In the genomic region with DNA sequence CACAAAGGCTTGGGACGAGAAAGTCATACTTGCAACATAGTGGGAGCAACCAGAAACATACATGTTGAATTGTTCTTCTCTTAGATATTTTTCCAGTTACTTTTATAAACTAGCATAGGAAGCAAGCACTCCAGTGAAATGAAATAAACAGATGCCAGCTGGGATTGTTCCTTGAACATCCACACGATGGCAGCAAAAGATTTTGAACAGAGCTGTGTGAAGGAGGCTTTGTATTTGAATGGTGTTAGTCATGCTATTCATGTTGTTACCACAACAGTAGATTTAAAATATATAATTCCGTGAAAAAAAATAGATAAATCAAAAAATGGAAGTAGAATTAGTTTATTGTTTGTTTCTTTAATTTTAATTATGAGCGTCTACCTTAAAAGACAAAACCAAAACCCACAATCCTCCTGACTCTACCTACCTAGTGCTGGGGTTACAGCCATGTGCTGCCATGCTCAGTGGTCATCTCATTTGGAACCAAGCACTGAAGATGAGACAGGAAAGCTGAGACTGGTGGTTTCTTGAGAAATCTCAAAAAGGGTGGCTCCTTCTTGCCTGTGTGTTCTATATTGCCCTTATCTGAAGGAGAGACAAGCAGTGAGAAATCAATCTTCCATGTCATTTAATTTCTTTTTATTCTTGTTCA, we compare ENCODE assay signal across 9 mouse cellular contexts.
DNase-seq lines count a peak whose midpoint lies in the region; ATAC-seq lines count a peak whose summit lies in the region.
"Had no signal": no experiment of that assay in that cellular context is flagged by ENCODE, and none has a peak within 500 bp of the region (broad histone marks: within the 10 kb centered on the region; RNA-seq: fewer than 3 reads in every experiment).

No protein-coding gene starts in this region.

- H3K4me3 ChIP-seq in forebrain, embryonic 13.5 days, result no peak overlapping the region
- no peak overlapping the region for H3K4me3 ChIP-seq in intestine, embryonic 15.5 days (replicated peaks)
- H3K4me3 ChIP-seq in midbrain, embryonic 15.5 days, result no peak overlapping the region
- H3K4me3 ChIP-seq: embryonic facial prominence, embryonic 12.5 days had no signal

- intact Hi-C loops in left cerebral cortex, postnatal 10 days (cut with DNase I), result loop anchor here (10.0 kb wide), 1 partner anchor 862 kb away; no protein-coding TSS in a partner anchor

- H3K27ac ChIP-seq in forebrain, embryonic 13.5 days, result no peak overlapping the region
- H3K27ac ChIP-seq in intestine, embryonic 15.5 days, result no peak overlapping the region
- no peak overlapping the region for H3K27ac ChIP-seq in midbrain, embryonic 15.5 days
- H3K27ac ChIP-seq: embryonic facial prominence, embryonic 12.5 days had no signal

- H3K4me2 ChIP-seq in forebrain, embryonic 13.5 days, result no peak overlapping the region
- no peak overlapping the region for H3K4me2 ChIP-seq in intestine, embryonic 15.5 days (replicated peaks)
- no peak overlapping the region for H3K4me2 ChIP-seq in midbrain, embryonic 15.5 days
- H3K4me2 ChIP-seq: embryonic facial prominence, embryonic 12.5 days had no signal

- no peaks in the 10 kb centered on the region for H3K36me3 ChIP-seq in forebrain, embryonic 13.5 days (ENCODE audit: poor library complexity, severe bottlenecking)
- H3K36me3 ChIP-seq in intestine, embryonic 15.5 days, result no peaks in the 10 kb centered on the region
- H3K36me3 ChIP-seq in midbrain, embryonic 15.5 days (replicated peaks), result no peaks in the 10 kb centered on the region
- H3K36me3 ChIP-seq: embryonic facial prominence, embryonic 12.5 days had no signal

- no peaks in the 10 kb centered on the region for H3K27me3 ChIP-seq in forebrain, embryonic 13.5 days
- no peaks in the 10 kb centered on the region for H3K27me3 ChIP-seq in intestine, embryonic 15.5 days (replicated peaks)
- no peaks in the 10 kb centered on the region for H3K27me3 ChIP-seq in midbrain, embryonic 15.5 days (replicated peaks)
- H3K27me3 ChIP-seq: embryonic facial prominence, embryonic 12.5 days had no signal

- WGBS in forebrain, embryonic 13.5 days, result 22% methylated on average over 4 of the region's 4 CpGs
- WGBS in intestine, embryonic 15.5 days, result 19% methylated on average over 4 of the region's 4 CpGs
- 17% methylated on average over 4 of the region's 4 CpGs for WGBS in midbrain, embryonic 15.5 days

- no peak overlapping the region for H3K9ac ChIP-seq in forebrain, embryonic 13.5 days
- H3K9ac ChIP-seq in intestine, embryonic 15.5 days, result no peak overlapping the region
- no peak overlapping the region for H3K9ac ChIP-seq in midbrain, embryonic 15.5 days
- H3K9ac ChIP-seq: embryonic facial prominence, embryonic 12.5 days had no signal

- peak; percentile 87 for ATAC-seq in forebrain, embryonic 13.5 days
- 0 out of 2 replicates have a peak, but pooled peaks have one; percentile 39 for ATAC-seq in intestine, embryonic 15.5 days
- peak; percentile 84 for ATAC-seq in midbrain, embryonic 15.5 days (replicated peaks)

- peak; percentile 5 to 10 for DNase-seq in urinary bladder, adult 18-20 months (ENCODE audit: low spot score in 2 of 2)
- DNase-seq in urinary bladder, postnatal 10 days (ENCODE audit: low spot score), result no peak
- peak; percentile 44 for DNase-seq in cerebellum, adult 11 months
- peak; percentile 30 to 68 for DNase-seq in left cerebral cortex, postnatal 10 days (ENCODE audit: extremely low spot score in 1 of 2, low spot score in 2 of 2)
- DNase-seq in thymus, postnatal 4 days, result peak; percentile 31

- H3K9me3 ChIP-seq in forebrain, embryonic 13.5 days (replicated peaks), result no peaks in the 10 kb centered on the region
- no peaks in the 10 kb centered on the region for H3K9me3 ChIP-seq in intestine, embryonic 15.5 days
- no peaks in the 10 kb centered on the region for H3K9me3 ChIP-seq in midbrain, embryonic 15.5 days
- H3K9me3 ChIP-seq: embryonic facial prominence, embryonic 12.5 days had no signal

- H3K4me1 ChIP-seq in forebrain, embryonic 13.5 days, result no peaks in the 10 kb centered on the region
- H3K4me1 ChIP-seq in intestine, embryonic 15.5 days (replicated peaks), result no peaks in the 10 kb centered on the region
- H3K4me1 ChIP-seq in midbrain, embryonic 15.5 days, result 0 out of 2 replicates have a peak, but pooled peaks cover 7% of the 10 kb centered on the region
- H3K4me1 ChIP-seq: embryonic facial prominence, embryonic 12.5 days had no signal
